Mouse (Mus musculus): Measurements from ENCODE around the gene Pak3.
A peak's percentile ranks its signal among the peaks of the same experiment; 100 is the strongest.

Gene Pak3

DNA sequence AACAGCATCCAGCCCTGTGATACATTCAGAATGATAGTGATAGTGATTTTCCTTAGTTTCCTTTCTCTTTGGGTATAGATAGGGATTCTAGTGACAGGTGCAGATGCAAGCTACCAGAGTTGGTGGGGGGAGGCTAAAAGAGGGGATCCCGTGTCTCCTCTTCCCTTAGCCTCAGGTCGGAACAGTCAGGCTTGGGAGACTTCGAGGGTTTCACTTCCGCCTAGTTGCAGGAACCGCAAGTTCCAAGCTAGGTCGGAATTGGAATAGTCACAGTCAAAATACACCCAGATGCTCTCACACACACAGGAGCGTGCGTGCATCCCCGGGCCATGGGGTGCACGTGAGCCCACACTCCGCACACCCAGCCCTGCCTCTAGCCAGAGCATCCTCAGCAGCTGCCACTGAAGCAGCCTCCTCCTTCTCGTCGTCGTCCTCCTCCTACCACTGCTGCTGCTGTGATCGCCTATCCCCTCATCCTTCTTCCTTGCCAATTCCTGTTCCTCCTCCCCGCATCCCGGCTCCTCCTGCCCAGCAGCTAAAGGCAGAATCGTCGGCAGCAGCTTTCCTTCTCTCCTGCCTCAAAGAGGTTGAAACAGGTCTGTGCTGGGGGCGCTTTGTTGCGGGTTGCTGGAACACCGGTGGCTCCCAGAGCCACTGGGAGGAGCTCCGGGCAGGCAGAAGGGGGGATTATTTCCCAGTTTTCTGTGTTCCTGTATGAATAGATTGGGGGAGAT, at the start of gene Pak3:
Gene Pak3, plus strand, starts transcription at position 424 of the 734 bp plus-strand sequence.
- peak; percentile 59 for DNase-seq (ENCODE audit: inconsistent ontology term)

DNA sequence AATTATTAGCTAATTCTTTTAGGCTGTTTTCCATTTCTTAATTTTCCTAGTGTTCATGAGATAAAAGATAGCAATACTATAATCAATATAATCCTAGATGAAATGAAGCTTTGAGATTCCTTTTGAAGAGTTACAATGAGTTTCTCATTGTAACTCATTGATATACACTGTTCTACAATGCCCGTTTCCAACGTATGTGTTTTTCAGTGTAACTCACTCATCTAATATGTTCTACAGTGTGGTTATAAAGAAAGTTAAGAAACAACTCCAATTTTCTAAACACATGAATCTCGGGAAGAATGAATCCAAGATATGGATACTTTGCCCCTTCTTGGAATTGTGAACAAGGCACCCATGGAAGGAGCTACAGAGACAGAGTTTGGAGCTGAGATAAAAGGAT, 35.5 kb upstream of the Pak3 start:
- peak; percentile 100 for DNase-seq (ENCODE audit: inconsistent ontology term)

DNA sequence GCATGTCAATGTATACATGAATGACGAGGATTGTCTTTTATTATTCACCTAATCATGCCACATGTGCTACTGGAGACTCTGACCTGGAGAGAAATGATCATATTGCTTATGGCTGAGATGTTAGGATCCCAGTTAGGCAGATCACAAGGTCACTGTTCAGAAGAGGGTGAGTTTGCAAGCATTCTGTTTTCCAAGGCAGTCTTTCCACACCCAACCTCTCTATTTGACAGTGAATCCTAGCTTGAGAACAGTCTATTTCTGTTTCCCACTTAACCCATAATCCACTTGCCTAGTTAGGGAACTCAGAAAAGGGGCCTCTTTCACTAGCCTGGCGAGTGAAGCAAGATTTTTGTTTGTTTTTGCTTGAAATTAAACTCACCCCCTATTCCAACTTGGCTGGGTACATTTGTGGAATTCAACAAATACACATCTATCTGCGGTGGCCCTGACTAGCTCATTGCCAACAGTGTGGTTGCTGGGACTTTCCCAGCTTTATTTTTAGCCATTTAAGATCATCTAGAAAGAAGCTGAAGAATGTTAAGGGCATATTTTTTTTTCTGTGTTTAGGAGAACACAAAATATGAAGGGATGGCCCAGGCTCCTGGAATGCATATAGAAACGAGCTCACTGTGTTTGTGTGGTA, 17.2 kb upstream of the Pak3 start:
- DNase-seq (ENCODE audit: inconsistent ontology term): peak; percentile 67

DNA sequence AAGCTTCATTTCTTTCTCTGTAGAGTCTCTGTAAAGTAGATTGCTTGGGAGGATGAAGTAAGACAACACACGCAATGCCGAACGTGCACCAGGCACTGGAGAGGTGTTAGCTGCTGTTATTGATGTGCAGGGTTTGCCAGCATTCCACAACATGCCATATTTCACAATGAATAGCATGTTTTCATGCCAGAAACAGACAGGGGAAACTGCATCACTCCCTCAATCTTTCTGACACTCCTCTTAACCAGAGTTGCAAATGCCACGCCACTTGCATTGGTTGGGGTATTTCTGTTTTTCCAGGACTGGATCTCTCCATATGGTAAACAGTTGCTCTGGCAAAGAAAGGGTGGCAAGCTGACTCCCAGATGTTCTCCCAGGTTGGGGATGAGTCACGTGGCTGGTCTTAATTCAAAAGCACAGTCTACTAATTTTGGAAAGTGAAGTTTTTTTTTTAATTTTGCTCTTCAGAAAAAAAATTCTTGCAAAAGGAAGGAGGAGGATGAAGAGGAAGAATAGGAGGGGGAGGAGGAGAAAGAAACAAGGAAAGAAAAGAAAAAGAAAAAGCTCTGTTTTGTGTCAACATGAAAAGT, 16.5 kb upstream of the Pak3 start:
- DNase-seq (ENCODE audit: inconsistent ontology term): no peak

GRCm38 (mm10) chrX:143518917-143519316, 526 bp downstream of the Pak3 start:
- peak; percentile 72 for DNase-seq (ENCODE audit: inconsistent ontology term)

DNA sequence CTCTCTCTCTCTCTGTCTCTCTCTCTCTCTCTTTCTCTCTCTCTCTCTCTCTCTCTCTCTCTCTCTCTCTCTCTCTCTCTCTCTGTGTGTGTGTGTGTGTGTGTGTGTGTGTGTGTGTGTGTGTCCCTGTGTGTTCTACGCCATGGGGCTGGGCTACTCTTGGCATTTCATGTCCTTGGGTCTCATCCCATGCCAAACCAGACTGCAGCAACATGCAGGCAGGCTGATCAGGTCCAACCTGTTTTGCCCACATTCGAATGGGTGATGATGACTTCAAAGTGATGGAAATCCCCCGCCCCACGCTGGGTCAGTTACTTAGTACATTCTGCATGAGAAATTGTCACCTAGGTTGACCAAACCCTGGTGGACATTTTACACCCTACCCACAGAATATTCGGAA, 1.1 kb downstream of the Pak3 start:
- peak; percentile 44 for DNase-seq (ENCODE audit: inconsistent ontology term)

DNA sequence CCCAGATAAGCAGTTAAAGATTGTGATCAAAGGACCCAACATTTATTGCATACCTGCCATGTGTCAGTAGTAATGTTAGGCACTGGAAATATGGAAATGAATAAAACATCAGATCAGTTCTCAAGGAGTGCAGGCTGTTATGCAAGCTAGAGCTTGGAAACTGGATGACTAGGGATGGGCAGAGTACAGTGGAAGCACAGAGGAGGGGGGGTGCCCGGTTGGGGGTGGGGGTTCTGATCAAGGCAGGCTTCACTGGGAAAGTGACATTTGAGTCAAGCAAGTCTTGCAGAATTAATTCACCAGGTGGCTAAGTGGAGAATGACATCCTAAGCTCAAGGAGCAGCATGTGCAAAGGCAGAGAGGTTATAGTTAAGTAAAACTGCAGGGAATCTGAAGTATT, 1.8 kb downstream of the Pak3 start:
- no peak for DNase-seq (ENCODE audit: inconsistent ontology term)

GRCm38 (mm10) chrX:143532331-143532730, 13.9 kb downstream of the Pak3 start:
- DNase-seq (ENCODE audit: inconsistent ontology term): no peak

- no peak for DNase-seq (ENCODE audit: inconsistent ontology term)
These were observed 15.2 kb downstream of the Pak3 start for GRCm38 (mm10) chrX:143533574-143533973.

- DNase-seq (ENCODE audit: inconsistent ontology term): no peak
These were observed 24.4 kb downstream of the Pak3 start for GRCm38 (mm10) chrX:143542756-143543155.

- DNase-seq (ENCODE audit: inconsistent ontology term): peak; percentile 67
These were observed 24.9 kb downstream of the Pak3 start for GRCm38 (mm10) chrX:143543186-143543793.

- DNase-seq (ENCODE audit: inconsistent ontology term): peak; percentile 83
These were observed 55.3 kb downstream of the Pak3 start for GRCm38 (mm10) chrX:143573691-143574090.

GRCm38 (mm10) chrX:143579925-143580324, 61.5 kb downstream of the Pak3 start:
- no peak for DNase-seq (ENCODE audit: inconsistent ontology term)

DNA sequence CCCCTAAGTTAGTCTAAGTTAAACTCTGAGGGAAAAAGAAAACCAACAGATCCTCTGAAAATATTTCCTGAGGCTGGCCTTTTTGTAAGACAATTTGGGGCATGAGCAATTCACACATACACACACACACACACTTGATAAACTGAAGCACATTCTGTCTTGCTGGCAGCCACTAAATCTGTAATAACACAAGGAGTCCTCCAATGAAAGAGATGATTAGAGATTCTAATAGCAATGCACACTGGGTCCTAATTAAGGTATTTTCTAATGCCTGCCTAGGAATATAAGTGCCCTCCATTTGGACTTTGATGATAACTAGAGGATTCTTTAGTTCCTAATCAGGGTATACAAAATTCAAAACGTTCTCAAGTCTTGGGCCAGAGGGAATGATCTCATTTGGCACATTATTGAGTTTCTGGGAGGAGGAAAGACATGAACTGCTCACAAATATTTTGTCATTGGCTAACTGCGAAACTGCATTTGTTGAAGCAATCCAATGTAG, 62.1 kb downstream of the Pak3 start:
- peak; percentile 33 for DNase-seq (ENCODE audit: inconsistent ontology term)

DNA sequence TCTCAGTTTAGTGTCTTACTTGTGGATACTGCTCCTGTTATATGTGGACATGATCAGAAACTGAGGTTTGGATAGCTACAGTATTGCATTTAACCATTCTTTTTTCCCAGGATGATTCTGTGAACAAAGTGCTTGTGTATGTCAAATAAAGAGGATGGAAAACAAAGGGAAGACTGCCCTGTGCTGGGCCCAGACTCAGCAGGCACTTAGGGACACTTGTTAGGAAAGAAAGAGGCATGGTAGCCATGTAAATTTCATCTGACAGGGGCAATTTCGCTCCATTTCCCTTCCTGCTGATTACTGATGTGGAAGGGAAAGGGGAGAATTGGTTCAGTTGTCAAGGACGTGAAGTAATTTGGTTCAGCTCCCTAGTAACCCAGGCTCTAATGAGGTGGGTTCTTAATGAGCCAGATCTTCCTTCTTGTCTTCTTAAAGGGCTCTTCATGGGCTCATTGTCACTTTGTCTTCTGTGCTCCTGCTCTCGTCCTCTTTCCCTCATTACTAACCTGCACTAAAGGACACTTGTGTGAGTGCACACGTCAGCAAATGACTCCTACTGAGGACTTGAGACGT, 88.6 kb downstream of the Pak3 start:
- DNase-seq (ENCODE audit: inconsistent ontology term): peak; percentile 77

GRCm38 (mm10) chrX:143618734-143619133, 100.3 kb downstream of the Pak3 start:
- DNase-seq (ENCODE audit: inconsistent ontology term): peak; percentile 39

DNA sequence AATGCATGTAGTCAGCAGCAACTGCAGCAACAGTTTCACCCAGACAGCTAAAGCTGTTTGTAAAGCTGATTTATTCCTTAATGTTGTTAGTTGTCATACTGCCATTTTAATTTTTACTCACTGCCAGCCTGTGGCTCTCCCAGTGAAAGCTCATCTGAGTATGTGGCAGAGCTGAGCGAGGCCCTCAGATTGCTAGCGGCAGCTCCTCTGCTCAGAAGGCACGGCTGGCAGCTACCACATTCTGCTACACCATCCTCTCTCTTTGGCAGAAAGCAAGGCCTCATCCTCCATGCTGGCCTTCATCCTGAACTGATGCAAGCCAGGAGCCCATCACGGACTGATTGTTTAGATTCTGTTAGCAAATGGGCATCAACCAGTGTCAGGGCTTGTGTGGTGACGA, 109.4 kb downstream of the Pak3 start:
- DNase-seq (ENCODE audit: inconsistent ontology term): no peak

GRCm38 (mm10) chrX:143643936-143644335, 125.5 kb downstream of the Pak3 start:
- DNase-seq (ENCODE audit: inconsistent ontology term): no peak

DNA sequence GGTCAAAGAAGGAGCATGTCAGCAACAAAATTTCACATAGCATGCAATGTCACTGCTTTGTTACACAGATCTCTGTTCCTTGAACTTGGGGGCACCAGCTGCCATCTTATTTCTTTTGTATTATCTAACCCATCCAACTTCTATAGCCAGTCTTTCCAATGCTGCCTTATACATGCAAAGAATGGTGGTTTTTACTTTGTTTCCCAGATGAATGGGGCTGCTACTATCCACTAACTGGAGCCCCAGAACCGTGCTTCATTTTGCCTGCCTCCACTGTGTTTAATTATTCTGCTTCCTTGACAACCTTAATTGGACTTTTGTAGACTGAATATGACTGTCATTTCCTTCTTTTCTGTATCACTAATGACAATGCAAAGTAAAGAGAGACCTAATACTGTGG, 126.4 kb downstream of the Pak3 start:
- no peak for DNase-seq (ENCODE audit: inconsistent ontology term)

DNA sequence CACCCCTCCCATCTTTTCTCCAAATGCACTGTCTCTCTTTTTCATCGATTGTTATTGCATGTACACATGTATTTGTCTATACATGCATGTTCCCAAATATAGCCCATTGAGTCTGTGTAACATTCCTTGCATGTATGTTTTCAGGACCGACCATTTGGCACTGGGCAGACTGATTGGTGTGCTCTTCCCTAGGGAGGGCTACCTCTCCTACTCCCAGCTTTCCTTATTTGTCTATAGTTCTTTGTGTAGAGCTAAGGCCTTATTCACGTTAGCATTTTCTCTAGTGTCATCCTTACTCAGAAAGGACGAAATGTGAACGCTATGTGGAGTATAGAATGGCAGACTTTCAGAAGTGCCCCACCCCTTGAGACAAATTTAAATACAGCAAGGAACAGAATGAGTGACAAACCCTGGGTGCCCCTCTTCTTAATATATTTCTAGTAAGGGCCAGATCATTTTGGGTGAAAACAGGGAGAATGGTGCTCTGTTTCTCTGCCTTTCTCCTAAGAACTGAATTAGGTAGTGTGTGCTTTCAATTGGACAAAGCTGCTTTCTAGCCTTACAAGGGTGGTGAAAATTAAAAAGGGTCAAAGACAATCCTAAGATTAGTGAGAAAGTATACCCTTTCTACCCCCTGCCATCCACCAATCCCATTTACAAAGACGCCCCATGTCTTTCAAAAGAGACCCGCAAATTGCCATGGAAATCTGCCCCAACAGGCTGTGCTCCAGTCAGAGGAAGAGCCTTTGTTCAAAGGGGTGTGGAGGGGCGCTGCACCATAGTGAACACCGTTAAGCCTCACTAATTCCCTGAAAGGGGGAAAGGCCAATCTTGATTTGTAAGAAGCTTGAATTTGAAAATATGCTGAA, 136.2 kb downstream of the Pak3 start:
- DNase-seq (ENCODE audit: inconsistent ontology term): no peak

- no peak for DNase-seq (ENCODE audit: inconsistent ontology term)
These were observed 136.7 kb downstream of the Pak3 start for GRCm38 (mm10) chrX:143655177-143655492.
